Mouse (Mus musculus) kidney, adult 2 months (tissue): Measurements from ENCODE around the gene Zfp334. TPM values are rescaled to one million over a fixed set of nuclear protein-coding genes. Genes with fewer than 3 reads are reported as not detected.

Experiments
- DNase-seq: peaks from one replicate; pipeline ENCODE4 v3.0.0; 2021
- H3K27ac ChIP-seq: fragments of 200-500 bp; 2 replicates; pipeline ENCODE4 v1.5.1; 2012; ENCODE audit warnings: low read depth, low read length, control low read depth, inconsistent platforms; ENCODE audit not compliant: insufficient read depth
- H3K27me3 ChIP-seq: fragments of 200-500 bp; replicated peaks from 2 replicates; pipeline ENCODE4 v1.6.1; 2012; ENCODE audit warnings: mild to moderate bottlenecking, moderate library complexity, low read length, inconsistent platforms; ENCODE audit not compliant: control insufficient read depth, insufficient read depth
- H3K36me3 ChIP-seq: fragments of 200-500 bp; 2 replicates; pipeline ENCODE4 v1.6.1; 2012; ENCODE audit warnings: mild to moderate bottlenecking, moderate library complexity, low read length, inconsistent platforms; ENCODE audit not compliant: control insufficient read depth, insufficient read depth
- H3K4me1 ChIP-seq: fragments of 200-500 bp; 2 replicates; pipeline ENCODE4 v1.6.1; 2011; ENCODE audit warnings: low read length; ENCODE audit not compliant: control insufficient read depth, insufficient read depth
- H3K4me3 ChIP-seq: fragments of 200-500 bp; 2 replicates; pipeline ENCODE4 v1.5.1; 2011; ENCODE audit warnings: mild to moderate bottlenecking, low read depth, low read length, control low read depth; ENCODE audit not compliant: insufficient read depth
- CTCF ChIP-seq: fragments of 200-500 bp; conservative IDR thresholded peaks from 2 replicates; pipeline ENCODE4 v1.5.1; 2011; ENCODE audit warnings: low read depth, mild to moderate bottlenecking, control low read depth, low read length, moderate library complexity, mixed read lengths; ENCODE audit not compliant: insufficient read depth, insufficient read length
- POLR2A ChIP-seq: fragments of 200-500 bp; IDR thresholded peaks from one replicate; pipeline ENCODE4 v1.6.1; 2011; ENCODE audit warnings: low read depth, low read length, control low read depth
- WGBS: fragments of 180-500 bp; shearing (Covaris S2); methylation state at CpG from one replicate; pipeline ENCODE4 v1.1.7; 2018; 5-methylcytosine and 5-hydroxymethylcytosine counted together
- polyA plus RNA-seq: library from polyadenylated mRNA; depleted of rRNA; stranded (reverse); fragments of >200 nt; gene quantifications from 2 replicates; pipeline ENCODE4 v1.2.3, GENCODE M21; 2012; rRNA removed

Gene Zfp334
- polyA plus RNA-seq, 1 experiment, result 1.2 TPM

- Histone ChIP-seq H3K36me3 (no peaks in the 10 kb centered on the region), H3K4me1 (0 out of 2 replicates have a peak, but pooled peaks cover 4% of the 10 kb centered on the region), H3K27me3 (no peaks in the 10 kb centered on the region), H3K4me3 (no peak overlapping the region), H3K27ac (no peak overlapping the region)
- TF ChIP-seq CTCF (no peak), POLR2A (no peak)
- WGBS, result 61% methylated on average over 14 of the region's 14 CpGs
- no peak for DNase-seq
Measured at GRCm38 (mm10) chr2:165332610-165333210, 55.3 kb downstream of the Zfp334 start.

GRCm38 (mm10) chr2:165329703-165330102 is 58.4 kb downstream of the Zfp334 start:
- Histone ChIP-seq H3K4me3 (no peak overlapping the region), H3K4me1 (peaks cover 4% of the 10 kb centered on the region; the same call in 1 of the 2 replicates), H3K27ac (no peak overlapping the region), H3K27me3 (no peaks in the 10 kb centered on the region), H3K36me3 (no peaks in the 10 kb centered on the region)
- 33% methylated on average over 3 of the region's 3 CpGs for WGBS
- TF ChIP-seq CTCF (no peak), POLR2A (no peak)
- DNase-seq, result no peak

- no peak for DNase-seq
- no peak overlapping the region for H3K27ac ChIP-seq
- H3K4me3 ChIP-seq, result no peak overlapping the region
- H3K27me3 ChIP-seq, result no peaks in the 10 kb centered on the region
- TF ChIP-seq POLR2A, result no peak
- TF ChIP-seq CTCF, result no peak
- H3K36me3 ChIP-seq, result no peaks in the 10 kb centered on the region
- 76% methylated on average over 5 of the region's 5 CpGs for WGBS
- H3K4me1 ChIP-seq, result peaks cover 12% of the 10 kb centered on the region; the same call in 1 of the 2 replicates
Measured at GRCm38 (mm10) chr2:165328746-165329145, 59.3 kb downstream of the Zfp334 start.

GRCm38 (mm10) chr2:165327386-165327785 is 60.7 kb downstream of the Zfp334 start:
- Histone ChIP-seq H3K36me3 (no peaks in the 10 kb centered on the region), H3K27ac (no peak overlapping the region), H3K27me3 (no peaks in the 10 kb centered on the region), H3K4me1 (peaks cover 12% of the 10 kb centered on the region; the same call in 1 of the 2 replicates), H3K4me3 (no peak overlapping the region)
- TF ChIP-seq POLR2A, result no peak
- DNase-seq, result no peak
- 64% methylated on average over 7 of the region's 7 CpGs for WGBS

- Histone ChIP-seq H3K27ac (peak within 1 kb of the TSS; percentile 41), H3K27me3 (no peaks in the 10 kb centered on the region), H3K4me3 (peak within 1 kb of the TSS; percentile 68), H3K4me1 (peaks cover 16% of the 10 kb centered on the region), H3K36me3 (no peaks in the 10 kb centered on the region)
- no peak for TF ChIP-seq POLR2A
- no peak for TF ChIP-seq CTCF
- DNase-seq, result peak; percentile 99
- under 1% methylated on average over 54 of the region's 55 CpGs for WGBS
Measured at GRCm38 (mm10) chr2:165326304-165327190, 61.5 kb downstream of the Zfp334 start, which contains the start of gene Elmo2. Elmo2 (minus strand) TSS chr2:165326479.

- Histone ChIP-seq H3K4me1 (peaks cover 18% of the 10 kb centered on the region), H3K4me3 (peak overlapping the region; percentile 63), H3K27ac (peak overlapping the region; percentile 22), H3K27me3 (no peaks in the 10 kb centered on the region), H3K36me3 (no peaks in the 10 kb centered on the region)
- under 1% methylated on average over 30 of the region's 30 CpGs for WGBS
- DNase-seq, result no peak
- TF ChIP-seq CTCF (no peak), POLR2A (no peak)
Measured at GRCm38 (mm10) chr2:165325521-165326303, 62.3 kb downstream of the Zfp334 start.

Other genes starting within 250 kb of the Zfp334 start
- 0.05 and 0.19 TPM in 2 replicates for gene Cdh22, start 153.4 kb downstream of the Zfp334 start, polyA plus RNA-seq
- gene Slc35c2, start 100.4 kb downstream of the Zfp334 start, polyA plus RNA-seq, result 64.1 and 69.8 TPM in 2 replicates
- gene Elmo2, start 61.8 kb downstream of the Zfp334 start, polyA plus RNA-seq, result 56.3 and 59.9 TPM in 2 replicates
- gene Zfp663, start 19.5 kb downstream of the Zfp334 start, polyA plus RNA-seq, result not detected in 2 replicates
- 0.09 and 0.11 TPM in 2 replicates for gene Ocstamp, start 12.1 kb upstream of the Zfp334 start, polyA plus RNA-seq
- 584 and 709 TPM in 2 replicates for gene Slc13a3, start 85.0 kb upstream of the Zfp334 start, polyA plus RNA-seq
- 15.5 and 16.3 TPM in 2 replicates for gene Trp53rka, start 105.1 kb upstream of the Zfp334 start, polyA plus RNA-seq
- 1.5 and 1.7 TPM in 2 replicates for gene Slc2a10, start 115.5 kb upstream of the Zfp334 start, polyA plus RNA-seq
- 7.7 and 8.2 TPM in 2 replicates for gene Eya2, start 206.8 kb upstream of the Zfp334 start, polyA plus RNA-seq